Mouse (Mus musculus) CD4-positive, CD25-positive, alpha-beta regulatory T cell (primary cell): ENCODE results near the gene Tgtp2. TPM values are rescaled to one million over a fixed set of nuclear protein-coding genes. Genes with fewer than 3 reads are reported as not detected.

Experiments
- polyA plus RNA-seq: library from polyadenylated mRNA; unstranded; fragments of 100-300 nt; shearing (Covaris generic); gene quantifications from one replicate; pipeline ENCODE4 v1.2.1, GENCODE M21; 2017

The Tgtp2 gene
- polyA plus RNA-seq = 249 TPM

GRCm38 (mm10) chr11:49063713-49064469, at the start of gene Tgtp2:
Gene Tgtp2, minus strand, starts transcription at chr11:49064206.

GRCm38 (mm10) chr11:49076001-49076757, 12.2 kb upstream of the Tgtp2 start, which contains the start of gene Ifi47:
Gene Ifi47, plus strand, starts transcription at chr11:49076587.

GRCm38 (mm10) chr11:49051093-49051891, 12.7 kb downstream of the Tgtp2 start, which contains the start of gene 9930111J21Rik2:
Gene 9930111J21Rik2, minus strand, starts transcription at chr11:49051242.

Other genes starting within 250 kb of the Tgtp2 start
- gene Trim41, start 246.9 kb downstream of the Tgtp2 start, polyA plus RNA-seq = 1.3 TPM
- gene Trim7, start 238.1 kb downstream of the Tgtp2 start, polyA plus RNA-seq = 1.2 TPM
- gene Gm12184, start 237.6 kb downstream of the Tgtp2 start, polyA plus RNA-seq = 6.0 TPM
- gene Irgm1, start 192.5 kb downstream of the Tgtp2 start, polyA plus RNA-seq = 128 TPM
- gene Gm5431, start 162.0 kb downstream of the Tgtp2 start, polyA plus RNA-seq = 1.3 TPM
- gene Psme2b, start 118.0 kb downstream of the Tgtp2 start, polyA plus RNA-seq = 224 TPM
- gene Olfr56, start 85.3 kb downstream of the Tgtp2 start, polyA plus RNA-seq = 1.0 TPM
- 215 TPM for gene 9930111J21Rik1, start 84.8 kb downstream of the Tgtp2 start, polyA plus RNA-seq
- gene Gm12185, start 72.0 kb downstream of the Tgtp2 start, polyA plus RNA-seq = 5.1 TPM
- 197 TPM for gene Tgtp1, start 70.0 kb downstream of the Tgtp2 start, polyA plus RNA-seq
- gene 9930111J21Rik2, start 13.0 kb downstream of the Tgtp2 start, polyA plus RNA-seq = 116 TPM
- gene Ifi47, start 12.4 kb upstream of the Tgtp2 start, polyA plus RNA-seq = 436 TPM
- gene Olfr1396, start 50.7 kb upstream of the Tgtp2 start, polyA plus RNA-seq = not detected
- not detected for gene Olfr1395, start 78.1 kb upstream of the Tgtp2 start, polyA plus RNA-seq
- not detected for gene Olfr1394, start 90.2 kb upstream of the Tgtp2 start, polyA plus RNA-seq
- gene Btnl9, start 123.0 kb upstream of the Tgtp2 start, polyA plus RNA-seq = not detected
- 59.5 TPM for gene Zfp62, start 139.1 kb upstream of the Tgtp2 start, polyA plus RNA-seq
- 95.9 TPM for gene Mgat1, start 180.0 kb upstream of the Tgtp2 start, polyA plus RNA-seq
- gene Olfr1393, start 214.1 kb upstream of the Tgtp2 start, polyA plus RNA-seq = 0.08 TPM
- gene Olfr1392, start 221.1 kb upstream of the Tgtp2 start, polyA plus RNA-seq = not detected
- not detected for gene Olfr10, start 240.5 kb upstream of the Tgtp2 start, polyA plus RNA-seq